Comparison of ENCODE assay signal across 8 mouse cellular contexts in genomic region chr8:84192023-84192422, GRCm38 (mm10). TPM values are rescaled to one million over a fixed set of nuclear protein-coding genes. Genes with fewer than 3 reads are reported as not detected.
DNase-seq lines count a peak whose midpoint lies in the region; ATAC-seq and TF ChIP-seq lines count a peak whose summit lies in the region.

No protein-coding gene starts in this region.

- no peak overlapping the region for H3K9ac ChIP-seq in hindbrain, postnatal 0 days (replicated peaks; ENCODE audit: low read length)
- H3K9ac ChIP-seq in liver, embryonic 13.5 days = peak overlapping the region; percentile 68

- H3ac ChIP-seq in myocyte (ENCODE audit: control insufficient read depth, insufficient read length) = no peak overlapping the region

- DNase-seq in embryo, embryonic 9.5 days (ENCODE audit: extremely low spot score) = peak; percentile 29
- DNase-seq in embryo, embryonic 10 days (ENCODE audit: low spot score) = no peak
- DNase-seq in adrenal gland, postnatal 36 days = peak; percentile 88 to 89
- peak; percentile 68 for DNase-seq in gastrocnemius, postnatal 10 days
- DNase-seq in hindbrain, postnatal 0 days (ENCODE audit: low spot score) = no peak
- DNase-seq in liver, embryonic 13.5 days = peak; percentile 81
- DNase-seq in layer of hippocampus, postnatal 36 days = no peak

- H3K4me2 ChIP-seq in hindbrain, postnatal 0 days (ENCODE audit: low read depth, low read length) = peak overlapping the region; percentile 43
- H3K4me2 ChIP-seq in liver, embryonic 13.5 days = peak overlapping the region; percentile 74
- H3K4me2 ChIP-seq in myocyte (ENCODE audit: low read depth) = peak overlapping the region; percentile 98

- H3K4me1 ChIP-seq in hindbrain, postnatal 0 days (ENCODE audit: insufficient read depth, low read length) = no peaks in the 10 kb centered on the region
- H3K4me1 ChIP-seq in liver, embryonic 13.5 days (replicated peaks) = peaks cover 45% of the 10 kb centered on the region

- ATAC-seq in hindbrain, postnatal 0 days = peak; percentile 60
- peak; percentile 82 for ATAC-seq in liver, embryonic 13.5 days (ENCODE audit: low read depth)

- H3K79me2 ChIP-seq in myocyte (ENCODE audit: control insufficient read depth, insufficient read depth) = no peaks in the 10 kb centered on the region

- no peak overlapping the region for H3K4me3 ChIP-seq in hindbrain, postnatal 0 days (ENCODE audit: low read length)
- peak overlapping the region; percentile 52 for H3K4me3 ChIP-seq in liver, embryonic 13.5 days (replicated peaks)
- H3K4me3 ChIP-seq in myocyte = peak overlapping the region; percentile 15

- no peaks in the 10 kb centered on the region for H3K9me3 ChIP-seq in hindbrain, postnatal 0 days (ENCODE audit: low read length)
- no peaks in the 10 kb centered on the region for H3K9me3 ChIP-seq in liver, embryonic 13.5 days (replicated peaks)

- peak overlapping the region; percentile 68 for H3K27ac ChIP-seq in hindbrain, postnatal 0 days
- H3K27ac ChIP-seq in liver, embryonic 13.5 days = peak overlapping the region; percentile 86

- 23% methylated on average over 13 of the region's 13 CpGs for WGBS in hindbrain, postnatal 0 days
- WGBS in liver, embryonic 13.5 days (ENCODE audit: insufficient replicate concordance) = 23% methylated on average over 13 of the region's 13 CpGs

- no peak for TF ChIP-seq CTCF in hindbrain, postnatal 0 days (IDR thresholded peaks at IDR 0.05; ENCODE audit: low read depth)

- no peaks in the 10 kb centered on the region for H3K36me3 ChIP-seq in hindbrain, postnatal 0 days (ENCODE audit: insufficient read depth, low read length)
- no peaks in the 10 kb centered on the region for H3K36me3 ChIP-seq in liver, embryonic 13.5 days
- no peaks in the 10 kb centered on the region for H3K36me3 ChIP-seq in myocyte (ENCODE audit: control insufficient read depth, insufficient read depth)

- no peaks in the 10 kb centered on the region for H3K27me3 ChIP-seq in hindbrain, postnatal 0 days (ENCODE audit: insufficient read depth, low read length)
- H3K27me3 ChIP-seq in liver, embryonic 13.5 days = peaks cover 9% of the 10 kb centered on the region
- no peaks in the 10 kb centered on the region for H3K27me3 ChIP-seq in myocyte (ENCODE audit: control insufficient read depth, insufficient read depth, insufficient read length)

- TF ChIP-seq POLR2A in myocyte (IDR thresholded peaks at IDR 0.05; ENCODE audit: insufficient read length, low read depth) = peak; percentile 32

TF ChIP-seq in myocyte, 11 proteins besides CTCF, POLR2A, EP300 and RAD21:
- no peak for TF ChIP-seq USF1 (IDR thresholded peaks at IDR 0.05; ENCODE audit: low read depth)
- TF ChIP-seq POLR2AphosphoS2 (IDR thresholded peaks at IDR 0.05; ENCODE audit: insufficient read length, low read depth) = peak; percentile 41
- peak; percentile 53 for TF ChIP-seq TCF12 (IDR thresholded peaks at IDR 0.05; ENCODE audit: insufficient read depth, poor library complexity, severe bottlenecking)
- no peak for TF ChIP-seq CEBPB (IDR thresholded peaks at IDR 0.05; ENCODE audit: insufficient read depth, poor library complexity, severe bottlenecking)
- no peak for TF ChIP-seq REST (IDR thresholded peaks at IDR 0.05; ENCODE audit: insufficient read depth, insufficient read length)
- TF ChIP-seq SRF (IDR thresholded peaks at IDR 0.05; ENCODE audit: control insufficient read depth, insufficient read length, low read depth) = peak; percentile 72
- TF ChIP-seq E2F4 (IDR thresholded peaks at IDR 0.05; ENCODE audit: insufficient read depth) = no peak
- no peak for TF ChIP-seq MAX (IDR thresholded peaks at IDR 0.05; ENCODE audit: low read depth)
- TF ChIP-seq TCF3 (IDR thresholded peaks at IDR 0.05; ENCODE audit: insufficient read length, low read depth) = peak; percentile 64
- TF ChIP-seq MYOG (IDR thresholded peaks at IDR 0.05; ENCODE audit: control insufficient read depth in 1 of 3, insufficient read depth in 1 of 3, insufficient read length in 2 of 3, low read depth in 2 of 3) = peak; percentile 7 to 97 (median 88)
- TF ChIP-seq MYOD1 (IDR thresholded peaks at IDR 0.05; ENCODE audit: control insufficient read depth in 1 of 3, insufficient read length in 2 of 3, low read depth in 2 of 3) = peak in 2 of 3 experiments; percentile 92 to 97

RNA-seq across cellular contexts. Expression of gene Nanos3, which starts 7.0 kb away (rescaled TPM):
- total RNA-seq in adrenal gland, postnatal 36 days (2021) = 1 to 10 TPM in 1 of 2 experiments, not detected in 1; 2.3 TPM
- 1 to 10 TPM; 1.4 to 2.4 TPM for total RNA-seq in gastrocnemius, postnatal 10 days (2021)
- 2.3 and 3.2 TPM in 2 replicates for total RNA-seq in hindbrain, postnatal 0 days (2014; rRNA removed)
- 11.5 and 15.5 TPM in 2 replicates for polyA plus RNA-seq in hindbrain, postnatal 0 days (2015; fragmentation: Nextera tagmentation; extraction: Ambion mirVana)
- 0.28 and 0.34 TPM in 2 replicates for polyA plus RNA-seq in liver, embryonic 13.5 days (2015; fragmentation: Nextera tagmentation; extraction: Ambion mirVana)
- polyA plus RNA-seq in myocyte (2012; fragmentation: generic; extraction: Trizol) = 1.2 TPM
- 1 to 10 TPM; 2.2 to 4.9 TPM for total RNA-seq in layer of hippocampus, postnatal 36 days (2021)

RNA-seq across cellular contexts. Expression of gene 4930432K21Rik, which starts 44.2 kb away (rescaled TPM):
- total RNA-seq in adrenal gland, postnatal 36 days (2021) = under 1 TPM; 0.46 to 0.76 TPM
- total RNA-seq in gastrocnemius, postnatal 10 days (2021) = under 1 TPM; 0.32 to 0.54 TPM
- 3.3 and 5.9 TPM in 2 replicates for total RNA-seq in hindbrain, postnatal 0 days (2014; rRNA removed)
- 2.7 and 3.0 TPM in 2 replicates for polyA plus RNA-seq in hindbrain, postnatal 0 days (2015; fragmentation: Nextera tagmentation; extraction: Ambion mirVana)
- 0.13 and 0.25 TPM in 2 replicates for polyA plus RNA-seq in liver, embryonic 13.5 days (2015; fragmentation: Nextera tagmentation; extraction: Ambion mirVana)
- polyA plus RNA-seq in myocyte (2012; fragmentation: generic; extraction: Trizol) = 0.24 TPM
- 1 to 10 TPM; 1.7 to 1.8 TPM for total RNA-seq in layer of hippocampus, postnatal 36 days (2021)

RNA-seq across cellular contexts. Expression of gene Cc2d1a, which starts 44.3 kb away (rescaled TPM):
- total RNA-seq in adrenal gland, postnatal 36 days (2021) = 10 to 100 TPM; 22.6 to 33.9 TPM
- 10 to 100 TPM; 12.5 to 13.9 TPM for total RNA-seq in gastrocnemius, postnatal 10 days (2021)
- total RNA-seq in hindbrain, postnatal 0 days (2014; rRNA removed) = 66.2 and 75.1 TPM in 2 replicates
- 47.1 and 49.6 TPM in 2 replicates for polyA plus RNA-seq in hindbrain, postnatal 0 days (2015; fragmentation: Nextera tagmentation; extraction: Ambion mirVana)
- polyA plus RNA-seq in liver, embryonic 13.5 days (2015; fragmentation: Nextera tagmentation; extraction: Ambion mirVana) = 5.4 and 6.2 TPM in 2 replicates
- polyA plus RNA-seq in myocyte (2012; fragmentation: generic; extraction: Trizol) = 25.3 TPM
- 10 to 100 TPM; 58.3 to 64.6 TPM for total RNA-seq in layer of hippocampus, postnatal 36 days (2021)

RNA-seq across cellular contexts. Expression of gene Zswim4, which starts 44.8 kb away (rescaled TPM):
- 10 to 100 TPM; 40.1 to 47.6 TPM for total RNA-seq in adrenal gland, postnatal 36 days (2021)
- total RNA-seq in gastrocnemius, postnatal 10 days (2021) = 1 to 10 TPM; 7.9 to 8.5 TPM
- total RNA-seq in hindbrain, postnatal 0 days (2014; rRNA removed) = 44.1 and 50.6 TPM in 2 replicates
- polyA plus RNA-seq in hindbrain, postnatal 0 days (2015; fragmentation: Nextera tagmentation; extraction: Ambion mirVana) = 11.0 and 11.3 TPM in 2 replicates
- 2.1 and 2.2 TPM in 2 replicates for polyA plus RNA-seq in liver, embryonic 13.5 days (2015; fragmentation: Nextera tagmentation; extraction: Ambion mirVana)
- polyA plus RNA-seq in myocyte (2012; fragmentation: generic; extraction: Trizol) = 12.7 TPM
- 10 to 100 TPM; 16.8 to 18.1 TPM for total RNA-seq in layer of hippocampus, postnatal 36 days (2021)

RNA-seq across cellular contexts. Expression of gene D8Ertd738e, which starts 57.5 kb away (rescaled TPM):
- total RNA-seq in adrenal gland, postnatal 36 days (2021) = 100 to 1,000 TPM; 267 to 283 TPM
- 100 to 1,000 TPM; 180 to 184 TPM for total RNA-seq in gastrocnemius, postnatal 10 days (2021)
- total RNA-seq in hindbrain, postnatal 0 days (2014; rRNA removed) = 69.4 and 79.5 TPM in 2 replicates
- polyA plus RNA-seq in hindbrain, postnatal 0 days (2015; fragmentation: Nextera tagmentation; extraction: Ambion mirVana) = 318 and 325 TPM in 2 replicates
- polyA plus RNA-seq in liver, embryonic 13.5 days (2015; fragmentation: Nextera tagmentation; extraction: Ambion mirVana) = 229 and 245 TPM in 2 replicates
- polyA plus RNA-seq in myocyte (2012; fragmentation: generic; extraction: Trizol) = 232 TPM
- total RNA-seq in layer of hippocampus, postnatal 36 days (2021) = 100 to 1,000 TPM; 131 to 145 TPM

Comparison
In these comparisons a context has a peak if more than half of its experiments do, and no peak if none do; other contexts are left out.
1. DNase-seq: peak in embryo, embryonic 9.5 days (single experiment), adrenal gland, postnatal 36 days (2 of 2), gastrocnemius, postnatal 10 days (single experiment) and liver, embryonic 13.5 days (single experiment); none in embryo, embryonic 10 days (single experiment), hindbrain, postnatal 0 days (single experiment) and layer of hippocampus, postnatal 36 days (0 of 2).
2. H3K4me2 ChIP-seq: peak in every context shown above with its lines; median percentile 98 in myocyte; 74 in liver, embryonic 13.5 days; 43 in hindbrain, postnatal 0 days.